Mouse (Mus musculus): ENCODE results near the gene Serpina3n. TPM values are rescaled to one million over a fixed set of nuclear protein-coding genes. Genes with fewer than 3 reads are reported as not detected.
"Not testable (repeated sequence)": the region's sequence is repeated elsewhere in the genome, so short reads cannot be mapped to it uniquely, and the experiment has no call there.

Gene Serpina3n
- 10 to 100 TPM; 13.5 to 13.6 TPM for total RNA-seq (2021)
- long read RNA-seq, experiment 1, transcript Serpina3n-201 (5 exons, 2,064 nt): major isoform, 6 of 7 reads
- long read RNA-seq, experiment 1, partial matches to known transcripts: 0 of 7 reads
- long read RNA-seq, experiment 1, other reads (novel, unspliced or antisense): 1 of 7 reads
- long read RNA-seq, experiment 2, partial matches to known transcripts: 0 of 5 reads
- long read RNA-seq, experiment 2, other reads (novel, unspliced or antisense): 1 of 5 reads

- TF ChIP-seq CTCF (IDR thresholded peaks at IDR 0.05): no peak
- Histone ChIP-seq H3K4me3 (peak within 1 kb of the TSS; percentile 22), H3K27ac (peak within 1 kb of the TSS; percentile 50)
- DNase-seq (ENCODE audit: extremely low spot score in 1 of 2, low spot score in 2 of 2): no peak
- intact Hi-C loops (cut with DNase I): no loop called here
Observed at GRCm38 (mm10) chr12:104406454-104406885, at the start of gene Serpina3n. Gene Serpina3n, plus strand, starts transcription at chr12:104406729.

- Histone ChIP-seq H3K4me3 (no peak overlapping the region), H3K27ac (no peak overlapping the region)
- DNase-seq (ENCODE audit: extremely low spot score in 1 of 2, low spot score in 2 of 2): no peak
- no peak for TF ChIP-seq CTCF (IDR thresholded peaks at IDR 0.05)
- intact Hi-C loops (cut with DNase I): no loop called here
Observed at GRCm38 (mm10) chr12:104369986-104370385, 36.5 kb upstream of the Serpina3n start.

- intact Hi-C loops (cut with DNase I); H3K4me3 ChIP-seq; DNase-seq (ENCODE audit: extremely low spot score in 1 of 2, low spot score in 2 of 2); H3K27ac ChIP-seq: not testable (repeated sequence)
Observed at GRCm38 (mm10) chr12:104377179-104377578, 29.4 kb upstream of the Serpina3n start.

GRCm38 (mm10) chr12:104378351-104378750, 28.2 kb upstream of the Serpina3n start:
- intact Hi-C loops (cut with DNase I); DNase-seq (ENCODE audit: extremely low spot score in 1 of 2, low spot score in 2 of 2); H3K4me3 ChIP-seq; H3K27ac ChIP-seq: not testable (repeated sequence)

- DNase-seq (ENCODE audit: extremely low spot score in 1 of 2, low spot score in 2 of 2); H3K4me3 ChIP-seq; intact Hi-C loops (cut with DNase I); H3K27ac ChIP-seq: not testable (repeated sequence)
Observed at GRCm38 (mm10) chr12:104378815-104379214, 27.7 kb upstream of the Serpina3n start.

- no peak for DNase-seq (ENCODE audit: extremely low spot score in 1 of 2, low spot score in 2 of 2)
- Histone ChIP-seq H3K4me3 (no peak overlapping the region), H3K27ac (no peak overlapping the region)
- intact Hi-C loops (cut with DNase I): no loop called here
- TF ChIP-seq CTCF (IDR thresholded peaks at IDR 0.05): no peak
Observed at GRCm38 (mm10) chr12:104379856-104380255, 26.7 kb upstream of the Serpina3n start.

- intact Hi-C loops (cut with DNase I); H3K27ac ChIP-seq; H3K4me3 ChIP-seq; DNase-seq (ENCODE audit: extremely low spot score in 1 of 2, low spot score in 2 of 2): not testable (repeated sequence)
Observed at GRCm38 (mm10) chr12:104381071-104381604, 25.4 kb upstream of the Serpina3n start.

GRCm38 (mm10) chr12:104385987-104386386, 20.5 kb upstream of the Serpina3n start:
- H3K27ac ChIP-seq; DNase-seq (ENCODE audit: extremely low spot score in 1 of 2, low spot score in 2 of 2); H3K4me3 ChIP-seq; intact Hi-C loops (cut with DNase I): not testable (repeated sequence)

GRCm38 (mm10) chr12:104386878-104387277, 19.7 kb upstream of the Serpina3n start:
- DNase-seq (ENCODE audit: extremely low spot score in 1 of 2, low spot score in 2 of 2); intact Hi-C loops (cut with DNase I); H3K4me3 ChIP-seq; H3K27ac ChIP-seq: not testable (repeated sequence)

GRCm38 (mm10) chr12:104388477-104388876, 18.1 kb upstream of the Serpina3n start:
- no peak for DNase-seq (ENCODE audit: extremely low spot score in 1 of 2, low spot score in 2 of 2)
- Histone ChIP-seq H3K27ac (no peak overlapping the region), H3K4me3 (no peak overlapping the region)
- intact Hi-C loops (cut with DNase I): no loop called here
- no peak for TF ChIP-seq CTCF (IDR thresholded peaks at IDR 0.05)

- H3K4me3 ChIP-seq; H3K27ac ChIP-seq; DNase-seq (ENCODE audit: extremely low spot score in 1 of 2, low spot score in 2 of 2); intact Hi-C loops (cut with DNase I): not testable (repeated sequence)
Observed at GRCm38 (mm10) chr12:104391057-104391456, 15.5 kb upstream of the Serpina3n start.

- TF ChIP-seq CTCF (IDR thresholded peaks at IDR 0.05): no peak
- no peak for DNase-seq (ENCODE audit: extremely low spot score in 1 of 2, low spot score in 2 of 2)
- H3K4me3 ChIP-seq: no peak overlapping the region
- H3K27ac ChIP-seq: no peak overlapping the region
- intact Hi-C loops (cut with DNase I): no loop called here
Observed at GRCm38 (mm10) chr12:104403968-104404367, 2.6 kb upstream of the Serpina3n start.

GRCm38 (mm10) chr12:104412507-104412906, 6.0 kb downstream of the Serpina3n start:
- intact Hi-C loops (cut with DNase I): no loop called here
- Histone ChIP-seq H3K27ac (no peak overlapping the region), H3K4me3 (no peak overlapping the region)
- DNase-seq (ENCODE audit: extremely low spot score in 1 of 2, low spot score in 2 of 2): no peak
- no peak for TF ChIP-seq CTCF (IDR thresholded peaks at IDR 0.05)
